Mouse (Mus musculus) cerebellum, postnatal 10 days (tissue): Measurements from ENCODE around the gene L3mbtl2.

Experiments used
- DNase-seq, 2 experiments: peaks; one replicate each; pipeline ENCODE4 v3.0.0; 2021; ENCODE audit warnings: mixed read lengths in 2 of 2

L3mbtl2 gene

DNA sequence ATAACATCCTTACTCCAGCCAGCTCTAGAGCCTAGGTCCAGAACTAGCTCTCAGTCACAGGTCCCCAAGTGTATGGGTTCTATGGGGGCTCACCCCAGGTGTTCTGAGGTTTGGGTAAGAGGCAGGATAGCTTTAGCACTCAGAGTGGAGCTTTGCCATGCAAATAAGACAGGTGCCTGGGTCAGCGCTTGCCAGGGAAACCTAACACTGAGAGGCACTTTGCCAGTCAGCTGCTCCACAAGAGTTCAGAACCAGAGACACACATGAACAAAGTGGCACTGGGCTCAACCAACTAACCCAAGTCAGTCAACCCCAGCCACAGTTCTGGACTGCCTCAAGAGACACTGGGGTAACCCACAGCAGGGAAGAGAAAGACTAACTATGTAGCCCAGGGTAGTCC, 46.0 kb downstream of the L3mbtl2 start:
- no peak for DNase-seq

DNA sequence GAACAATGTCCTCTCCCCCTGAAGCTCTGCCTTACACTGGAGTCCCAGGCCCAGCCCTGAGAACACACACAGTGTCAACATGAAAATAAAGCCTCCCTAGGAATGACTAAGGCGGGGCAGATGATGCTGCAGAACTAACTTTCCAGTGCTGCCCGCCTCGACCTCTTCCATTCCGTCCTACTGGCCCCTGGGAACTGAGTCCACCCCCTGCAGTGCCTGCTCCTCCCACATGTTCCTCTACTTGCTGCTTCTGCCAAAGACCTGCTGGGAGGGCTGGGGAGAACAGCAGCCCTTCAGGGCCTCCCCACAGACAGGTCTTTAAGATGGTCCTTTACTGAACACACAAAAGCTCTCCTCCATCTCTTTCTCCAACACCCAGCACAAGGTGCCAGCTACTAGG, 47.1 kb downstream of the L3mbtl2 start:
- DNase-seq = no peak

DNA sequence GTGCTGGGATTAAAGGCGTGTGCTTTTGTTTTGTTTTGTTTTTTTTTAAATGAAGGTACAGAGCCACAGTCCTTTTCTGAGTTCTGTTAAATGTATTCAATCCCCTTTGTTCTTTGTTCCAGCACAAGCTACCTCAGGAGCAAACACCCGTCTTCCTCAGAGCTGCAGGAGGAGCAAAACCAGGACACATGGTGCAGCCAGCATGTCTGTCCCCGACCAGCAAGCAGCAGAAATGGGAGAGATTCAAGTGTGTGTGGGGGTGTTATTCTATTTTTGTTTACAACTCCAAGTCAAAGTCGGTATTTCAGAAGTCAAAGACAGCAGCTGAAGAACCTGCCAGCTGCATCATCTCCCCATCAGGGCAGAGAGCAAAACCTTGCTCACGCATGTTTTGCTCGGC, 50.1 kb downstream of the L3mbtl2 start:
- DNase-seq = no peak

DNA sequence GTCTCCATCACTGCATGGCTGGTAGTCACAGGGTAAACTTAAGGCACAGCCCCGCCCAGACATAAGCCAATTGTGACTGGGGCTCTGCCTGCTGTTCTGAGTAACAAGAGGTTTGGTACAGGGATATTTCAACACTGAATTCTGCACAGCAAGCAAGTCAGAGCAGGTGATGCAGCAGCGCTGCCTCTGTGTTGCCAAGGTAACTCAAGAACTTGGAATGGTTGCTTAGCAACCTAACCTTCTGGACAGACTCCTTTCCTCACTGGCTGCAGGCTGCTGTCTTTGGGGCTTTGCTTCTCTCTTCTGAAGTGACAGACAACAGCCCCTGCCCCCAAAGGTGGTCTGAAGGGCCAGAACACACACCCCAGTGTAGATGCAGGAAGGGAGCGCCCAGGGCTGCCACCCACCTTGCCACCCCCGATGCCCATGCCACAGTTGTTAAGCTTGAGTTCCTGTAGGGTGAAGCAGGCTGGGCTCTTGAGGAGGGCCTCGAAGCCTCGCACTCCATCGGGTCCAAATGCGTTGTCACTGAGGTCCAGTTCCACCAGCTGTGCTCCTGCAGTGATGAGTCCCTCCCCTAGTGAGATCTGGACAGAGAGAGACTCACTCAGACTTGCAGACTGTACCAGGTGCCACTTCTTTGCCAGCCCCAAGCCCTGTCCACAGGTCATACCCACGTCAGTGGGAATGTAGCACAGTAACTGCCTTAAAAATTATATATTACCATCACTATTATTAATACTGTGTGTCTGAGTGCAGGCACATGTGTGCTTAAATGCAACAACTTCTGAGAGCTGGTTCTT, 54.8 kb downstream of the L3mbtl2 start:
- DNase-seq = no peak

- DNase-seq = no peak
These were observed 55.4 kb downstream of the L3mbtl2 start for GRCm38 (mm10) chr15:81719139-81719531.

DNA sequence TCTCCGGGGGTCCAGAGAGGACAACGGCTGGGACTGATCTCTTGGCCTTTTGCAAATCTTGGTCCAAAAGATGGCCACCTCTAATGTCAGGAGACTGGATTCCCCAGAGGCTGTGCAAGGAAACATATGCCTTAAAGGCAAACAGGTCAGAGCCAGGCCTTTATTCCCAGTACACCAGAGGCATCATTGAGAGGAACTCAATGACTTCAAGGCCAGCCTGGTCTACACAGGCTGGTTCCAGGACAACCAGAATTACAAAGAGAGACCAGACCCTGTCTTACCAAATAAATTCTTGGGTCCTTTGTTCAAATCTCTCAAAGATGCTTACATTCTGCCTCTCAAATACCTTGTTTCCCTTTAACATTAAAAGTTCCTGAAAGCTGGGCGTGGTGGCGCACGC, 58.7 kb downstream of the L3mbtl2 start:
- no peak for DNase-seq

GRCm38 (mm10) chr15:81723653-81724052, 60.0 kb downstream of the L3mbtl2 start:
- DNase-seq = no peak

GRCm38 (mm10) chr15:81725965-81726364, 62.3 kb downstream of the L3mbtl2 start:
- no peak for DNase-seq

DNA sequence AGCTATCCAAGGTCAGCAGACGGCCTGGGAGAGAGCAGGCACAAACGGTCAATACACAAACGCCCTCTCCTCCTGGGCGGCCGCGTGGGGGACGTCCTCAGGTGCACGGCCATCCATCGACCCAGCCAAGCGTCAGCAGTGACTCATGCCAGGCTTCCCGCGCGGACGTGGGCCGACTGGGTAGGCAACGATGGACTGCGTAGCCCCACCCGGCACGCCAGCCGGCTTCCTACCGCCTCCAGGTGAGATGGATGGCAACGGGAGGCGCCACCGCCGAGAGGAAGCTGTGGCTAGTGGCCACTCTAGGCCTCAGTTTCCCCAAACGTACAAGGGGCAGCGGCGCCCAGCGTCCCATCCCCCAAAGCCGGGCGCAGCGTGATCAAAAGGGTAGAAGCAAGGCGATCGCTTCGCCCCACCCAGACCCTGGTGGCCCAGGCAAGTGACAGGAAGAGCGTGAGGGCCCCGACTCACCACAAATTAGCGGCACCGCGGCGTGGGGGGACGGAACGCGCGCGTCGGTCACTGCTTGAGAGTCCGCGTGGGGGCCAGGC, 65.6 kb downstream of the L3mbtl2 start:
- DNase-seq = peak; percentile 60 to 63

DNA sequence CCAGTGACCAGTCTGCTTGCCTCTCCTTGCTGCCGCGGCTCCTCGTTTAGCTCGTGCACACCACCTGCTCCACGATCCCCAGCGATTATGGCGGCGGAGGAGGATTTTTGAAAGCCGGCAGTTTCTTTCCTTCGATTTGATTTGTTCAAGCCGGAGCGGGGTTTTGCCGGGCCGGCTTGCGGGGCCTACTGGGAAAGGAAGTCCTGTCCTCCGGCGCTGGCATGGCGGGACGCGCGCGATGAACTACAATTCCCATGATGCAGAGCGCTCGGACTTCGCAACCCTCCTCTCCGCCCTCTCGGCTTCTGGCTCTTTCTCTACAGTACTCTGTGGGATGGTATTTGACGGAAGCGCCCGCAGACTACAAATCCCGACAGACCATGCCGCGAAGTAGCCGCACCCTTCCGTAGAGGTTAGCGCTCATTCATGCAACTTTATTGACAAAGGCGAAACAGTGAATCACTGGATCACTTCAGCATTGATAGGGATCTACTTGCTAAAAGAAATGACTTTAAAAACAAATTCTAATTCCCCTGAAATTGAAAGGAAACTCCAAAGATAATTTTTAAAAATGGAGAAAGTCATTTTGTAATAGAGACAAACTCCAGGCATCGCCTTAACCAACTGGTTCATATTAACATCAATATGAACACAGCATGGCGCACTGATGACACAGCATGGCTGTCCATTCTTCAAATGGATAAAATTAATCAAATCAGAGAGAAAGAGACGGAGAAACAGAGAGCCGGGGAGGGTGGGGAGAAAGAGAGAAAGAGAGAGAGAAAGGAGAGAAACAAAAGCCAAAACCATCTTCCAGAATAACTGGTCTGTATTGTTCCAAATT, 66.3 kb downstream of the L3mbtl2 start:
- DNase-seq = peak; percentile 98 to 99

DNA sequence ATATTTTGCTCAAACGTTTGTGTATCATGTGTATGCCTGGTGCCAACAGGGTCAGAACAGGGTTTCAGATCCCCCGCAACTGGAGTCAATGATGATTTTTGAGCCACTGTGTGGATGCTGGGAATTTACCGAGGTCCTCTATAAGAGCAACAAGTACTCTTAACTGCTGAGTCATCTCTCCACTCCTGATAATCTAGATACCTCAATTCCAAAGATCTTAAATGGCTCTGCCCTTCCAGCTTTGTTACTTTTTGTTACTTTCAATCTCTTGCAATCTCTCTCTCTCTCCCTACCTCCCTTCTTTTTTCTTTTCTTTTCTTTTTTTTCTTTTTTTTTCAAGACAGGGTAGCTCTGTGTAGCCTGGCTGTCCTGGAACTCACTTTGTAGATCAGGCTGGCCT, 71.4 kb downstream of the L3mbtl2 start:
- no peak for DNase-seq
